Mouse (Mus musculus) testis, adult 2 months (tissue): ENCODE results near the gene Henmt1.

Experiments
- CTCF ChIP-seq: fragments of 200-500 bp; IDR thresholded peaks from 2 replicates; pipeline ENCODE4 v1.5.1; 2012; ENCODE audit warnings: low read depth, mild to moderate bottlenecking, inconsistent platforms, low read length, moderate library complexity; ENCODE audit not compliant: control insufficient read depth, insufficient read depth, insufficient replicate concordance
- POLR2A ChIP-seq: fragments of 200-500 bp; IDR thresholded peaks from 2 replicates; pipeline ENCODE4 v1.6.1; 2012; ENCODE audit warnings: low read depth, mild to moderate bottlenecking, inconsistent platforms, low read length, moderate library complexity; ENCODE audit not compliant: control insufficient read depth

- no peak for TF ChIP-seq CTCF
- TF ChIP-seq POLR2A: no peak
Observed at GRCm38 (mm10) chr3:108915999-108916398, 23.7 kb upstream of the Henmt1 start.
